Mouse (Mus musculus): ENCODE data around the gene Ckmt2.

DNA sequence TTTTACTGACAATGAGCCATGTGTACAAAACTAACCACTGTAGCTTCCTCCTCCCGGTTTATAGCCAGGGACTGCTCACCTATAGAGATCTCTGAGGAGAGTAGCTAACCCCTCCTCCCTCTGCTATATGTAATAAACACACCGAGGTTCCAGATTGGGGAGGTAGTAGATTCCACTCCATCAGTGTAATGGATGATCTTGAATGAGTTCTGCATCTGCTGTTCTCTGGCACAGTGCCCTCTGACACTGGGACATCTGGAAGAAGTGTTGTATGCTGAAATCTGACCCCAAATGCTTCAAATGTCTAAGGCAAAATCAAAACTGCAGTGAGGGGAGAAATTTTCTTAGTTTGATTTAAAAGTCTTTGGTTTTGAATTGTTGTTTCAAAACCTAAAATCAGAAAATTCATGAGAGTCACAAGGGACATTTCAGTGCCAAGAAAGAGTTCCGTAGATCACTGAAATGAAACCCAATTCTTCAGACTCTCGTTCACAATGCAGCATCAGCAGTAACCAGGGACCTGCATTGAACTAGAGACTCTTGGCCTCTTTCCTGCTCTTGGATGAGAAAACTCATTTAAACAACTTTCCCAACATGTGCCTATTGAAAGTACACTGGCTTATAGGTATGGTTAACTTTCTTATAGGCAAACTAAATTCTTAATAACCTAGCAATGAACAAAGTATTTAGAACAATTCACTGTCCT, 51.7 kb downstream of the Ckmt2 start:
- TF ChIP-seq CTCF (IDR thresholded peaks at IDR 0.05; ENCODE audit: borderline replicate concordance, insufficient read depth, low read depth, low read length): no peak
- TF ChIP-seq POLR2A (IDR thresholded peaks at IDR 0.05; ENCODE audit: borderline replicate concordance, insufficient read depth, low read length): no peak
